Mouse (Mus musculus): ENCODE data around the gene Gprin3. TPM values are rescaled to one million over a fixed set of nuclear protein-coding genes. Genes with fewer than 3 reads are reported as not detected.
"Not testable (repeated sequence)": the region's sequence is repeated elsewhere in the genome, so short reads cannot be mapped to it uniquely, and the experiment has no call there.

The Gprin3 gene
- polyA plus RNA-seq, 1 experiment from 2014 or later, result 1.7 TPM

- no peaks in the 10 kb centered on the region for H3K27me3 ChIP-seq (ENCODE audit: insufficient read depth, low read length)
- 90% methylated on average over 7 of the region's 7 CpGs for WGBS
Measured at GRCm38 (mm10) chr6:59354943-59355342, 71.2 kb downstream of the Gprin3 start.

GRCm38 (mm10) chr6:59351108-59351789 is 74.8 kb downstream of the Gprin3 start:
- no peaks in the 10 kb centered on the region for H3K4me1 ChIP-seq (ENCODE audit: insufficient read depth, low read length)
- no peaks in the 10 kb centered on the region for H3K27me3 ChIP-seq (ENCODE audit: insufficient read depth, low read length)
- H3K9me3 ChIP-seq (ENCODE audit: low read length), result no peaks in the 10 kb centered on the region
- H3K9ac ChIP-seq (replicated peaks; ENCODE audit: low read length), result no peak overlapping the region
- no peak overlapping the region for H3K4me2 ChIP-seq (replicated peaks; ENCODE audit: low read depth, low read length)
- no peaks in the 10 kb centered on the region for H3K36me3 ChIP-seq (ENCODE audit: insufficient read depth, low read length)
- H3K4me3 ChIP-seq (ENCODE audit: low read length), result no peak overlapping the region
- ATAC-seq (ENCODE audit: low FRiP score, low TSS enrichment), result no peak
- whole genome bisulfite sequencing, result 87% methylated on average over 5 of the region's 5 CpGs
- H3K27ac ChIP-seq (ENCODE audit: low read length), result no peak overlapping the region

More at GRCm38 (mm10) chr6:59354943-59355342, 71.2 kb downstream of the Gprin3 start:
- Histone ChIP-seq H3K9me3 (ENCODE audit: low read length) (no peaks in the 10 kb centered on the region), H3K27ac (ENCODE audit: low read length) (no peak overlapping the region), H3K4me1 (ENCODE audit: insufficient read depth, low read length) (no peaks in the 10 kb centered on the region), H3K9ac (replicated peaks; ENCODE audit: low read length) (no peak overlapping the region), H3K4me3 (ENCODE audit: low read length) (no peak overlapping the region), H3K4me2 (replicated peaks; ENCODE audit: low read depth, low read length) (no peak overlapping the region), H3K36me3 (ENCODE audit: insufficient read depth, low read length) (no peaks in the 10 kb centered on the region)
- no peak for ATAC-seq (ENCODE audit: low FRiP score, low TSS enrichment)

- H3K4me3 ChIP-seq (ENCODE audit: low read length), result no peak overlapping the region
- ATAC-seq (ENCODE audit: low FRiP score, low TSS enrichment), result no peak
- H3K27me3 ChIP-seq (ENCODE audit: insufficient read depth, low read length), result no peaks in the 10 kb centered on the region
- no peak overlapping the region for H3K4me2 ChIP-seq (replicated peaks; ENCODE audit: low read depth, low read length)
- no peak overlapping the region for H3K27ac ChIP-seq (ENCODE audit: low read length)
- H3K4me1 ChIP-seq (ENCODE audit: insufficient read depth, low read length), result no peaks in the 10 kb centered on the region
- H3K36me3 ChIP-seq (ENCODE audit: insufficient read depth, low read length), result no peaks in the 10 kb centered on the region
- H3K9me3 ChIP-seq (ENCODE audit: low read length), result no peaks in the 10 kb centered on the region
- 77% methylated on average over 1 of the region's 1 CpGs for WGBS
- H3K9ac ChIP-seq (replicated peaks; ENCODE audit: low read length), result no peak overlapping the region
Measured at GRCm38 (mm10) chr6:59348673-59349072, 77.4 kb downstream of the Gprin3 start.

- WGBS, result 77% methylated on average over 1 of the region's 1 CpGs
- H3K27ac ChIP-seq (ENCODE audit: low read length), result no peak overlapping the region
- H3K4me1 ChIP-seq (ENCODE audit: insufficient read depth, low read length), result no peaks in the 10 kb centered on the region
- no peak overlapping the region for H3K9ac ChIP-seq (replicated peaks; ENCODE audit: low read length)
- no peaks in the 10 kb centered on the region for H3K9me3 ChIP-seq (ENCODE audit: low read length)
- H3K4me2 ChIP-seq (replicated peaks; ENCODE audit: low read depth, low read length), result no peak overlapping the region
- H3K36me3 ChIP-seq (ENCODE audit: insufficient read depth, low read length), result no peaks in the 10 kb centered on the region
- ATAC-seq (ENCODE audit: low FRiP score, low TSS enrichment), result no peak
- H3K27me3 ChIP-seq (ENCODE audit: insufficient read depth, low read length), result no peaks in the 10 kb centered on the region
- no peak overlapping the region for H3K4me3 ChIP-seq (ENCODE audit: low read length)
Measured at GRCm38 (mm10) chr6:59341146-59341545, 84.9 kb downstream of the Gprin3 start.

DNA sequence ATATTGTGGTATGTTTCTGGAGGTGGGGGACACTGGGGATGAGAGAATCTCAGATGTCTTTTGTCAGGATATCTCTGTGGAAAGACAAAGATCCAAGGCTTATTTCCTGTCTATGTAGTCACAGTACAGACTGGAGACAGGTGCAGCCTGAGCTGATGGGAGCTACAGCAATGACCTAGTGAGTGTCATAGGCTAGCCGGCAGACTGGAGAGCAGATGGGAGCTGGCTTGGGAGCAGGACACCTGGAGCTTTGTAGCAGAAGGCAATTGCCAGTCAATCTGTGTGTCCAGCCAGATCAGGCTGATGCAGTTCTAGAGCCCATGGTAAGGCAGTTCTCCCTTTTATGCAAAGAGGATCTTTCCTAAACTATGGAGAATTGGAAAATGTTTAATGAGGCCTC is 97.8 kb downstream of the Gprin3 start:
- ATAC-seq (ENCODE audit: low FRiP score, low TSS enrichment), result no peak
- H3K9ac ChIP-seq (replicated peaks; ENCODE audit: low read length), result no peak overlapping the region

GRCm38 (mm10) chr6:59315868-59316267 is 110.2 kb downstream of the Gprin3 start:
- H3K36me3 ChIP-seq (ENCODE audit: insufficient read depth, low read length), result no peaks in the 10 kb centered on the region
- no peak overlapping the region for H3K27ac ChIP-seq (ENCODE audit: low read length)
- H3K9ac ChIP-seq (replicated peaks; ENCODE audit: low read length), result no peak overlapping the region
- no peaks in the 10 kb centered on the region for H3K4me1 ChIP-seq (ENCODE audit: insufficient read depth, low read length)
- no peak overlapping the region for H3K4me3 ChIP-seq (ENCODE audit: low read length)
- H3K4me2 ChIP-seq (replicated peaks; ENCODE audit: low read depth, low read length), result no peak overlapping the region
- no peak for ATAC-seq (ENCODE audit: low FRiP score, low TSS enrichment)
- H3K27me3 ChIP-seq (ENCODE audit: insufficient read depth, low read length), result no peaks in the 10 kb centered on the region
- H3K9me3 ChIP-seq (ENCODE audit: low read length), result no peaks in the 10 kb centered on the region

More for the DNA sequence above, 97.8 kb downstream of the Gprin3 start:
- no peaks in the 10 kb centered on the region for H3K4me1 ChIP-seq (ENCODE audit: insufficient read depth, low read length)
- H3K4me2 ChIP-seq (replicated peaks; ENCODE audit: low read depth, low read length), result no peak overlapping the region
- H3K4me3 ChIP-seq (ENCODE audit: low read length), result no peak overlapping the region
- no peaks in the 10 kb centered on the region for H3K9me3 ChIP-seq (ENCODE audit: low read length)
- no peak overlapping the region for H3K27ac ChIP-seq (ENCODE audit: low read length)
- no peaks in the 10 kb centered on the region for H3K36me3 ChIP-seq (ENCODE audit: insufficient read depth, low read length)
- WGBS, result 89% methylated on average over 1 of the region's 1 CpGs
- no peaks in the 10 kb centered on the region for H3K27me3 ChIP-seq (ENCODE audit: insufficient read depth, low read length)

- H3K27me3 ChIP-seq (ENCODE audit: insufficient read depth, low read length), result no peaks in the 10 kb centered on the region
- no peaks in the 10 kb centered on the region for H3K9me3 ChIP-seq (ENCODE audit: low read length)
- H3K27ac ChIP-seq (ENCODE audit: low read length), result no peak overlapping the region
- no peak for ATAC-seq (ENCODE audit: low FRiP score, low TSS enrichment)
- no peaks in the 10 kb centered on the region for H3K36me3 ChIP-seq (ENCODE audit: insufficient read depth, low read length)
- no peak overlapping the region for H3K4me2 ChIP-seq (replicated peaks; ENCODE audit: low read depth, low read length)
- no peak overlapping the region for H3K9ac ChIP-seq (replicated peaks; ENCODE audit: low read length)
- H3K4me3 ChIP-seq (ENCODE audit: low read length), result no peak overlapping the region
- H3K4me1 ChIP-seq (ENCODE audit: insufficient read depth, low read length), result no peaks in the 10 kb centered on the region
Measured at GRCm38 (mm10) chr6:59315090-59315489, 111.0 kb downstream of the Gprin3 start.

- no peaks in the 10 kb centered on the region for H3K36me3 ChIP-seq (ENCODE audit: insufficient read depth, low read length)
- 79% methylated on average over 2 of the region's 2 CpGs for WGBS
Measured at GRCm38 (mm10) chr6:59313162-59313561, 112.9 kb downstream of the Gprin3 start.

GRCm38 (mm10) chr6:59311241-59311640 is 114.9 kb downstream of the Gprin3 start:
- H3K9me3 ChIP-seq (ENCODE audit: low read length), result no peaks in the 10 kb centered on the region
- no peak for ATAC-seq (ENCODE audit: low FRiP score, low TSS enrichment)
- H3K4me2 ChIP-seq (replicated peaks; ENCODE audit: low read depth, low read length), result no peak overlapping the region
- no peak overlapping the region for H3K9ac ChIP-seq (replicated peaks; ENCODE audit: low read length)
- H3K36me3 ChIP-seq (ENCODE audit: insufficient read depth, low read length), result no peaks in the 10 kb centered on the region
- no peak overlapping the region for H3K4me3 ChIP-seq (ENCODE audit: low read length)
- H3K27me3 ChIP-seq (ENCODE audit: insufficient read depth, low read length), result no peaks in the 10 kb centered on the region
- H3K4me1 ChIP-seq (ENCODE audit: insufficient read depth, low read length), result no peaks in the 10 kb centered on the region
- H3K27ac ChIP-seq (ENCODE audit: low read length), result no peak overlapping the region
- 99% methylated on average over 2 of the region's 2 CpGs for WGBS

More at GRCm38 (mm10) chr6:59313162-59313561, 112.9 kb downstream of the Gprin3 start:
- no peak for ATAC-seq (ENCODE audit: low FRiP score, low TSS enrichment)
- H3K4me1 ChIP-seq (ENCODE audit: insufficient read depth, low read length), result no peaks in the 10 kb centered on the region
- H3K4me2 ChIP-seq (replicated peaks; ENCODE audit: low read depth, low read length), result no peak overlapping the region
- H3K4me3 ChIP-seq (ENCODE audit: low read length), result no peak overlapping the region
- no peak overlapping the region for H3K27ac ChIP-seq (ENCODE audit: low read length)
- no peaks in the 10 kb centered on the region for H3K27me3 ChIP-seq (ENCODE audit: insufficient read depth, low read length)
- no peak overlapping the region for H3K9ac ChIP-seq (replicated peaks; ENCODE audit: low read length)
- H3K9me3 ChIP-seq (ENCODE audit: low read length), result no peaks in the 10 kb centered on the region

GRCm38 (mm10) chr6:59304235-59304942 is 121.7 kb downstream of the Gprin3 start:
- not testable (repeated sequence) for ATAC-seq (ENCODE audit: low FRiP score, low TSS enrichment)
- WGBS, result 100% methylated on average over 2 of the region's 2 CpGs

More at GRCm38 (mm10) chr6:59304235-59304942, 121.7 kb downstream of the Gprin3 start:
- H3K36me3 ChIP-seq (ENCODE audit: insufficient read depth, low read length); H3K4me3 ChIP-seq (ENCODE audit: low read length); H3K27me3 ChIP-seq (ENCODE audit: insufficient read depth, low read length); H3K4me1 ChIP-seq (ENCODE audit: insufficient read depth, low read length); H3K9ac ChIP-seq (replicated peaks; ENCODE audit: low read length); H3K4me2 ChIP-seq (replicated peaks; ENCODE audit: low read depth, low read length); H3K9me3 ChIP-seq (ENCODE audit: low read length); H3K27ac ChIP-seq (ENCODE audit: low read length): not testable (repeated sequence)
